Mouse (Mus musculus) adrenal gland, postnatal 25 days (tissue): ENCODE measurements at regions not wholly inside any gene's neighbourhood (a gene's known extent, or its start where the extent isn't known, plus 50 kb on each side); places are given as distances from the start of the nearest gene placed in this dataset.

ENCODE experiments used
- DNase-seq: peaks from one replicate; pipeline ENCODE4 v3.0.0; 2021; ENCODE audit warnings: mixed read lengths

GRCm38 (mm10) chr3:8440701-8441365 is 1169.1 kb downstream of the Zfp704 start:
- peak; percentile 42 for DNase-seq
